Mouse (Mus musculus): ENCODE data around the gene Csn1s2b. TPM values are rescaled to one million over a fixed set of nuclear protein-coding genes. Genes with fewer than 3 reads are reported as not detected.

Csn1s2b gene
- polyA plus RNA-seq, 1 experiment from 2014 or later: not detected

Other genes starting within 250 kb of the Csn1s2b start
- 66.8 and 72.1 TPM in 2 replicates for gene Sult1d1, start 239.1 kb upstream of the Csn1s2b start, polyA plus RNA-seq (2015; fragmentation: Nextera tagmentation; extraction: Ambion mirVana)
- 0.42 and 0.46 TPM in 2 replicates for gene Sult1e1, start 216.5 kb upstream of the Csn1s2b start, polyA plus RNA-seq (2015; fragmentation: Nextera tagmentation; extraction: Ambion mirVana)
- gene Csn1s1, start 141.9 kb upstream of the Csn1s2b start, polyA plus RNA-seq (2015; fragmentation: Nextera tagmentation; extraction: Ambion mirVana): not detected in 2 replicates
- not detected in 2 replicates for gene Csn2, start 108.5 kb upstream of the Csn1s2b start, polyA plus RNA-seq (2015; fragmentation: Nextera tagmentation; extraction: Ambion mirVana)
- gene Csn1s2a, start 33.5 kb upstream of the Csn1s2b start, polyA plus RNA-seq (2015; fragmentation: Nextera tagmentation; extraction: Ambion mirVana): not detected in 2 replicates
- not detected in 2 replicates for gene Prr27, start 17.6 kb downstream of the Csn1s2b start, polyA plus RNA-seq (2015; fragmentation: Nextera tagmentation; extraction: Ambion mirVana)
- gene Odam, start 76.9 kb downstream of the Csn1s2b start, polyA plus RNA-seq (2015; fragmentation: Nextera tagmentation; extraction: Ambion mirVana): not detected in 2 replicates
- 0.16 and 0.36 TPM in 2 replicates for gene Csn3, start 117.5 kb downstream of the Csn1s2b start, polyA plus RNA-seq (2015; fragmentation: Nextera tagmentation; extraction: Ambion mirVana)
- gene 2310003L06Rik, start 161.4 kb downstream of the Csn1s2b start, polyA plus RNA-seq (2015; fragmentation: Nextera tagmentation; extraction: Ambion mirVana): not detected in 2 replicates
- gene Gm28434, start 161.4 kb downstream of the Csn1s2b start, polyA plus RNA-seq (2015; fragmentation: Nextera tagmentation; extraction: Ambion mirVana): not detected in 2 replicates
- gene Cabs1, start 171.4 kb downstream of the Csn1s2b start, polyA plus RNA-seq (2015; fragmentation: Nextera tagmentation; extraction: Ambion mirVana): not detected in 2 replicates
- not detected in 2 replicates for gene Smr3a, start 194.5 kb downstream of the Csn1s2b start, polyA plus RNA-seq (2015; fragmentation: Nextera tagmentation; extraction: Ambion mirVana)